Mouse (Mus musculus) lung, postnatal 0 days (tissue): ENCODE results near the gene C130050O18Rik. TPM values are rescaled to one million over a fixed set of nuclear protein-coding genes. Genes with fewer than 3 reads are reported as not detected.
A peak's percentile ranks its signal among the peaks of the same experiment; 100 is the strongest.

Experiments used
- ATAC-seq: fragments of 200-750 bp; cut with Nextera tagmentation; 2 replicates; pipeline ENCODE4 v1.8.0; 2017; ENCODE audit warnings: moderate library complexity
- DNase-seq: peaks from one replicate; pipeline ENCODE4 v3.0.0-alpha.2; 2016; ENCODE audit warnings: low spot score
- H3K27ac ChIP-seq: fragments of 300-500 bp; sonication (generic); 2 replicates; pipeline ENCODE4 v1.5.1; 2014; ENCODE audit warnings: antibody characterized with exemption, mild to moderate bottlenecking, low read length, mixed read lengths
- H3K27me3 ChIP-seq: fragments of 300-500 bp; sonication (generic); replicated peaks from 2 replicates; pipeline ENCODE4 v1.6.1; 2014; ENCODE audit warnings: low read length, mixed read lengths; ENCODE audit not compliant: insufficient read depth
- H3K36me3 ChIP-seq: fragments of 300-500 bp; sonication (generic); 2 replicates; pipeline ENCODE4 v1.6.1; 2014; ENCODE audit warnings: low read length, mixed read lengths; ENCODE audit not compliant: insufficient read depth
- H3K4me1 ChIP-seq: fragments of 300-500 bp; sonication (generic); 2 replicates; pipeline ENCODE4 v1.6.1; 2014; ENCODE audit warnings: antibody characterized with exemption, low read depth, low read length, mixed read lengths; ENCODE audit not compliant: insufficient read depth
- H3K4me2 ChIP-seq: fragments of 300-500 bp; sonication (generic); replicated peaks from 2 replicates; pipeline ENCODE4 v1.6.1; 2014; ENCODE audit warnings: low read depth, mild to moderate bottlenecking, low read length, moderate library complexity, mixed read lengths
- H3K4me3 ChIP-seq: fragments of 300-500 bp; sonication (generic); 2 replicates; pipeline ENCODE4 v1.5.1; 2014; ENCODE audit warnings: low read depth, low read length
- H3K9ac ChIP-seq: fragments of 300-500 bp; sonication (generic); replicated peaks from 2 replicates; pipeline ENCODE4 v1.6.1; 2014; ENCODE audit warnings: low read depth, mild to moderate bottlenecking
- H3K9me3 ChIP-seq: fragments of 300-500 bp; sonication (generic); 2 replicates; pipeline ENCODE4 v1.6.1; 2016; ENCODE audit warnings: low read length, mixed read lengths
- CTCF ChIP-seq: IDR thresholded peaks from 2 replicates; pipeline ENCODE4 v1.5.1; 2016; ENCODE audit warnings: antibody characterized with exemption, mild to moderate bottlenecking
- EP300 ChIP-seq: IDR thresholded peaks from 2 replicates; pipeline ENCODE4 v1.6.1; 2016; ENCODE audit warnings: antibody characterized with exemption, mild to moderate bottlenecking, control low read depth
- WGBS: fragments of 180-500 bp; shearing (Covaris S2); extraction: QIAGEN DNeasy Blood & Tissue Kit; methylation state at CpG from one replicate; pipeline ENCODE4 v1.1.7; 2014; 5-methylcytosine and 5-hydroxymethylcytosine counted together
- polyA plus RNA-seq: library from polyadenylated mRNA; unstranded; fragments of >200 nt; fragmentation: Nextera tagmentation; extraction: Ambion mirVana; gene quantifications from 2 replicates; pipeline ENCODE4 v1.2.1, GENCODE M21; 2015

C130050O18Rik gene
- polyA plus RNA-seq, 1 experiment from 2014 or later: 3.3 TPM

GRCm38 (mm10) chr5:139383234-139383633 is 21.8 kb upstream of the C130050O18Rik start:
- Histone ChIP-seq H3K27ac (peak overlapping the region; percentile 75), H3K27me3 (no peaks in the 10 kb centered on the region), H3K4me3 (no peak overlapping the region), H3K4me1 (peaks cover 43% of the 10 kb centered on the region), H3K4me2 (peak overlapping the region; percentile 83), H3K9me3 (no peaks in the 10 kb centered on the region), H3K9ac (0 out of 2 replicates have a peak overlapping the region, but pooled peaks have one; percentile 3), H3K36me3 (no peaks in the 10 kb centered on the region)
- DNase-seq: no peak
- 67% methylated on average over 9 of the region's 9 CpGs for WGBS
- ATAC-seq: no peak
- TF ChIP-seq EP300: no peak
- no peak for TF ChIP-seq CTCF

- Histone ChIP-seq H3K9ac (0 out of 2 replicates have a peak overlapping the region, but pooled peaks have one; percentile 26), H3K36me3 (no peaks in the 10 kb centered on the region), H3K4me3 (no peak overlapping the region), H3K4me1 (peaks cover 42% of the 10 kb centered on the region), H3K27ac (peak overlapping the region; percentile 64), H3K4me2 (0 out of 2 replicates have a peak overlapping the region, but pooled peaks have one; percentile 14), H3K27me3 (no peaks in the 10 kb centered on the region), H3K9me3 (no peaks in the 10 kb centered on the region)
- DNase-seq (peak; percentile 80), ATAC-seq (0 out of 2 replicates have a peak, but pooled peaks have one; percentile 8)
- TF ChIP-seq EP300 (no peak), CTCF (no peak)
- 20% methylated on average over 10 of the region's 10 CpGs for WGBS
Measured at GRCm38 (mm10) chr5:139384531-139384930, 20.5 kb upstream of the C130050O18Rik start.

DNA sequence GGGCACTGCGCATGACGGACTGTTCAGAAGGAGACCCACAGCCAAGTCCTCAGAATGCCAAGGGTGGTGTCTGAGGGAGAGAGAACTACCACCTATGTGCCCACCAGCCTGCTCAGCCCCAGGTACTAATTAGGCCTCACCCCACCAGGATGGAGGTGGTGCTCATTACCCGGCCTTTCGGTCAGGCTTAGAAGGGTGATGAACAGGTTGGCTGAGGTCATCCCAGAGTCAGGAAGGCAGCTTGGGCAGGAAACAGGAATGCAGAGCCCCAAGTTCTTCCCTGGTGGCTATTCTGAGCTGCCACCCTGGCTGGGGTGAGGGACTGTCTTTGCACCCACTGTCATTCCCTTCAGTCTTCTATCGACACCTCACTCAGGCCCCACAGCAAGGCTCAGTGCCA is 19.0 kb upstream of the C130050O18Rik start:
- H3K36me3 ChIP-seq: no peaks in the 10 kb centered on the region
- H3K27ac ChIP-seq: no peak overlapping the region
- no peak overlapping the region for H3K4me3 ChIP-seq
- no peak for ATAC-seq
- H3K4me2 ChIP-seq: no peak overlapping the region
- no peaks in the 10 kb centered on the region for H3K9me3 ChIP-seq
- peaks cover 40% of the 10 kb centered on the region for H3K4me1 ChIP-seq
- TF ChIP-seq CTCF (no peak), EP300 (no peak)
- no peak for DNase-seq
- no peaks in the 10 kb centered on the region for H3K27me3 ChIP-seq
- WGBS: 92% methylated on average over 5 of the region's 5 CpGs
- H3K9ac ChIP-seq: no peak overlapping the region

GRCm38 (mm10) chr5:139387329-139388194 is 17.5 kb upstream of the C130050O18Rik start:
- peak overlapping the region; percentile 79 for H3K27ac ChIP-seq
- peak; percentile 65 for DNase-seq
- peaks cover 4% of the 10 kb centered on the region; the same call in 1 of the 2 replicates for H3K36me3 ChIP-seq
- H3K27me3 ChIP-seq: no peaks in the 10 kb centered on the region
- TF ChIP-seq CTCF: no peak
- TF ChIP-seq EP300: no peak
- ATAC-seq: peak; percentile 34
- WGBS: 76% methylated on average over 10 of the region's 10 CpGs
- H3K4me2 ChIP-seq: no peak overlapping the region
- H3K9me3 ChIP-seq: no peaks in the 10 kb centered on the region
- no peak overlapping the region for H3K4me3 ChIP-seq
- peaks cover 39% of the 10 kb centered on the region for H3K4me1 ChIP-seq
- no peak overlapping the region for H3K9ac ChIP-seq

GRCm38 (mm10) chr5:139388195-139388570 is 16.9 kb upstream of the C130050O18Rik start:
- peak overlapping the region; percentile 79 for H3K27ac ChIP-seq
- peak; percentile 46 for ATAC-seq
- H3K9ac ChIP-seq: no peak overlapping the region; the same call in 1 of the 2 replicates
- DNase-seq: peak; percentile 72
- peaks cover 10% of the 10 kb centered on the region for H3K36me3 ChIP-seq
- 0 out of 2 replicates have a peak overlapping the region, but pooled peaks have one; percentile 17 for H3K4me2 ChIP-seq
- 60% methylated on average over 4 of the region's 4 CpGs for WGBS
- no peak overlapping the region for H3K4me3 ChIP-seq
- peaks cover 37% of the 10 kb centered on the region for H3K4me1 ChIP-seq
- no peaks in the 10 kb centered on the region for H3K27me3 ChIP-seq
- H3K9me3 ChIP-seq: no peaks in the 10 kb centered on the region
- no peak; the same call in 1 of the 2 replicates for TF ChIP-seq CTCF
- peak; percentile 85 for TF ChIP-seq EP300

GRCm38 (mm10) chr5:139388694-139389675 is 16.1 kb upstream of the C130050O18Rik start:
- Histone ChIP-seq H3K36me3 (peaks cover 18% of the 10 kb centered on the region), H3K9ac (no peak overlapping the region; the same call in none of the 2 replicates), H3K4me1 (peaks cover 35% of the 10 kb centered on the region), H3K27ac (peak overlapping the region; percentile 79), H3K9me3 (no peaks in the 10 kb centered on the region), H3K4me2 (0 out of 2 replicates have a peak overlapping the region, but pooled peaks have one; percentile 17), H3K4me3 (no peak overlapping the region), H3K27me3 (no peaks in the 10 kb centered on the region)
- 69% methylated on average over 17 of the region's 17 CpGs for WGBS
- ATAC-seq (no peak), DNase-seq (no peak)
- no peak for TF ChIP-seq CTCF
- no peak for TF ChIP-seq EP300
